Mouse (Mus musculus) layer of hippocampus, postnatal 25 days (tissue): ENCODE measurements around the gene Rtn4rl1. TPM values are rescaled to one million over a fixed set of nuclear protein-coding genes. Genes with fewer than 3 reads are reported as not detected.

Experiments
- DNase-seq, 2 experiments: peaks; one replicate each; pipeline ENCODE4 v3.0.0; 2022; ENCODE audit warnings: mixed read lengths in 2 of 2, low spot score in 1 of 2; ENCODE audit errors: extremely low spot score in 1 of 2
- total RNA-seq, 2 experiments: library from RNA; stranded (reverse); gene quantifications; 2 replicates each; pipeline ENCODE4 v1.2.3; 2021

Gene Rtn4rl1
- total RNA-seq, 2 experiments from 2014 or later, result 94.7 to 106 TPM

DNA sequence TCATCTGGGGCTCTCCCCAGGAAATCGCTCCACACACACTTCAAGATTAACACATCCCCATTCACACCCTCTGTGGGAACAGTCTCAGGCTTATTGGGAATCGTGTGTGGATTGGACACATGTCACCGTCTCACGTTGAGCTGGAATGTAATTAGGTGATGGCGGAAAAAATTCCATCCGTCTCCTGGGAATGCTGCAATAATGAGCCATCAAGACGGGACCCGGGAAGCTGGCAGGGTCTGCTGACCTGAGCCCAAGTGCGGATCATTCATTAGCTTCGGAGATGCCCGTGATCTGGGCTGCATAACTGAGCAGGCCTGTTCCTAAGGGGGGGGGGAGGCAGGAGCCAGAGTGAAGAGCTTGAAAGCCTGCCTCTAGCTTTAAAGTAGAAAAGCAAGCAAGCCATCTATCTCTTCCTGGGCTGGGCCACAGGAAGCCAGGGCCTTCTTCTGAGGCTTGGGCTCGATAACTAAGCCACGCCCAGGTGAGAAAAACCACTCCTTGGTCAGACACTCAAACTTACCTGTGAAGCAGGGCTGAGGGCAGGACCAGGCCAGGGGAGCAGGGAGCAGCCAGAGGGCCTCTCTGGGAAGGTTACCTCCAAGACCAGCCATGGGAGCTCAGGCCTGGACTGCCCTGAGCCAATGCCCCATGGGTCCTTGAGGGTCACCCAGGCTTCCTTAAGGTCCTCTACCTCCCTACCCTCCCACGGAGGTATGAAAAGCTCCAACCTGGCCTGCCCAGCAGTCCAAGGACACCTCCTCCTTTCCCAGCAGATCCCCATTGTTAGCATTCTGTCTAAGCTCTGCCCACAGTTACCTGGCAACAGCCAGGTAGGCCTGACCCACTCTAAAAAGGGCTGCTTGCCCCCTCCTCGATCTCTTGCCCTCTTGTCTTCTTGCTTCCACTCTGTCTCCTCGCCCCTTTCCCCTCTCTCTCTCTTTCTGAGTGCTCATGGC, 52.1 kb downstream of the Rtn4rl1 start:
- DNase-seq, result no peak

DNA sequence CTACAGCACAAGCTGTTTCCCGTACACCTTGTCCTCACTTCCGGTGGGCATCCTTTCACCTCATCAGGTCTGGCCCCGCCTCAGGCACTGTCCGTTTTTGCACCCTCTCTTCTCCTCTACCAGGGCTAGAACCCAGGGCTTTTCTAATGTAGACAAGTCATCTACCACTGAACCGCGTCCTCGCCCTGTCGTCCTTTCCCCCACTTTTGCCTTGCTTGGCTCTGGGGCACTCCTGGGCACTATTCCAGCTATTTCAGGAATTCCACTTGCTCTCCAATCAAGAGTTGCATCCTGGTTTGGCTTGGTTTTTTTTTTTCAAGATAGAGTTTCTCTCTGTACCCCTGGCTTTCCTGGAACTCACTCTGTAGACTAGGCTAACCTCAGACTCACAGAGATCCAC, 53.0 kb downstream of the Rtn4rl1 start:
- DNase-seq, result no peak

DNA sequence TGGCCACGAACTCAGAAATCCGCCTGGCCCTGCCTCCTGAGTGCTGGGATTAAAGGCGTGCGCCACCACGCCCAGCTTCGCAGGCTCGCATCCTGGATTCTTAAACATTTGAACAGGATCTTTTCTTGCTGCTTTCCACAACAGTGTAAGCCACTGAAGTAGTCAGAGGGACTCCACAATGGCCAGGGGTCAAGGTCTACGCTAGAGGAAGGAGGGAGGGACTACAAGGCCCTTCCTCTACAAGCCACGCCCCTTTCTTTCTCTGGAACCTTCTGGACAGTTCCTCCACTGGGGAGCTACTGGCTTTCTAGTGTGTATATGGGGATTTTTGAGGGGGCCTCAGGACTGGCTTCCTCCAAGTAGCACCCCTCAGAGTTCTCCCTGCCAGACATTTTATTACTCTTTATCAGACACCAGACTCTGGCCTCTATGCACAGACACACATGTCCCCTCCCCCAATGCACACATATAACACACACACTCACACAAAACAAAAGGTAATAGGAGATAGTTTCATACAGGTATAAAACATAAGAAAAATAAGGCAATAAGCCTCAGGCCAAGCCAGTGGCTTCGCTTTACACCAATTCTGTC, 53.7 kb downstream of the Rtn4rl1 start:
- no peak for DNase-seq

DNA sequence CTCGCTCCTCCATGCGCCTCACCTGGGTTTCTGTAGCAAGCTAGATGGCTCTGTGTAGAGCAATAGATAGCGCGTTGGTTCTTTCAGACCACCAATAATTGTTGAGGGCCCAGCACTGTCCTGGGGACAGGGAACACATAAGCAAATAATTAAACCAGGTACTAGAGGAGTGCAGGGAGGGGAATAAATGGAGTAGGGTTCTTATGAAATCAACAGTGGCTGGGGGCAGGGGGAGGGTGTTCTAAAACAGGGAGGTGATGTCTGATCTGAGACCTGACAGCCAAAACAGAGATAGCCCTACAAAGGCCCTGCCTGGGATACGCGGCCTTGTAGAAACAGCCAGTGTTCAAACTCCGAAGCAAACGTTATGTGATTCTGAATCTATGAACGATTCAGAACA, 56.0 kb downstream of the Rtn4rl1 start:
- DNase-seq, result no peak

DNA sequence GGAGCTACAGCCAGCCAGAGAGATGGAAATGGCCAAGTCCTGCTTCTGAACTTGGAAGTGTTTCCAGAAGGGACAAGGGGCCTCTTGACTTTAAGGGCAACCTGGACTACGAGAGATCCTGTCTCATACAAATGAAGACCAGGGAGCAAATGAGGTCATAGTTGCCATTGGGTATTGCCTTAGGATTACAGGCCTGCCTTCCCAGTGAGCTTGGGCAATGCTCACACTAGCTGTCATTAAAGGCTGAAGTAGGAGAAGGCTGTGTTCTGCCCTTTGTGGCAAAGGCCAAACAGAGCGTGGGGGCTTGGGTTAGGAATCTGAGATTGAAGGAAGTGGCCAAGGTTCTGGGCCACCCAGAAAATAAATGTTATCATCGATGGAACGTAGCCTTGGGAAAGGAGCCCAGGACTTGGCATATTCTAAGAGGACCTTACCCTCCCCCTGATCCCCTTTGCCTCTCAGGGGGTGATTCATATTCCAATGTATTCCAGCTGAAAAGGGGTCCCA, 57.5 kb downstream of the Rtn4rl1 start:
- DNase-seq, result no peak

DNA sequence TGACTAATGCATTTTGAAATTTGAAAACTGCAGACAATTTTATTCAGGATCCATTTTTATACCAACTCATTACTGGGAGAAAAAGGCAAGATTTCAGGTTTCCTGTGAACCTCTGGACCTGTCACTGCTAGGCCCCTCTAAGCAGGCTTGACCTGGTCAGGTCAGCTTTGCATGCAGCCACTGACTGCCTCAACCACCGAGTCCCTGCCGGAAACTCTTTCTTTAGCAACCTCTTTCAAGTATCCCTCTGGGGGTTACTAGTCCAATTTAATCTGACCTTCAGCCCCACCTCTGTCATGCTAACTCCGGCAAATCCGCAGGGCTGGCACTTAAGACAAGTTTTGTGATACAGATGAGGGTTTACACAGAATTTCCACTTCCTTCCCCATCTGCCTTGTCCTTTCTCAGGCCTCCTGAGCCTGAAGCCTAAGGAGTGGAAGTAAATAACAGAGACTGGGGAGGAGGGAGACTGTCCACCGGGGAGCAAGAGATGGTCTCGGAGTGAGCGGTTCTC, 58.0 kb downstream of the Rtn4rl1 start:
- DNase-seq, result no peak

DNA sequence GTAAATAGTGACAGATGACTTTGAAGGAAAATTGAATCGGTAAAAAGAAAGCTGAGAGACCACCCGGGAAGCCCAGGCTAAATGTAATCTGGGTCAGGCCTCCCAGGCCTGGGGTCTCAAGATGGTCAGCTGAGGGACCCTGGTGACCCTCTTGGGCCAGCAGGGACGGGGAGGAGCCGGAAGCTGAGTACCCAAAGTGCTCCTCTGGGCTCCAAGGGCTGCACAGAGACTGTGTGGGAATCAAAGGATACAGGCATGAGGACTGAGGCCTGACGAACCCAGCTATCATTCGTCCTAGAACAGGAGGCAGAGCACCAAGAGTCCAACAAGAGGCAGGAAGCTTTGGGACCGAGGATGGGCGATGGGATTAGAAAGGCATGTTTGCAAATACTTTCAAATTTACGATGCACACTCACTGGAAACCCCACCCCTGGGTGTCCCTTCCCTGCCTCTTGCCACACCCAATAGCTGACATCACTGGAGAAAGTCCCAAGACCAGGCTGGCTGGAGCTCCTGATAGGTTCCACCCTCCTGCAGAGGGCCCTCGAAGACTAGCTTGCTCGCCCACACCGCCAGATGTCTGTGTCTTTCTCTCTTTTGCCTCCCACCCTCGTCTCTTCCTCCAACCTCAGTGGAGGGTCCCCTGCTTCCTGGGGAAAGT, 60.8 kb downstream of the Rtn4rl1 start:
- no peak for DNase-seq

DNA sequence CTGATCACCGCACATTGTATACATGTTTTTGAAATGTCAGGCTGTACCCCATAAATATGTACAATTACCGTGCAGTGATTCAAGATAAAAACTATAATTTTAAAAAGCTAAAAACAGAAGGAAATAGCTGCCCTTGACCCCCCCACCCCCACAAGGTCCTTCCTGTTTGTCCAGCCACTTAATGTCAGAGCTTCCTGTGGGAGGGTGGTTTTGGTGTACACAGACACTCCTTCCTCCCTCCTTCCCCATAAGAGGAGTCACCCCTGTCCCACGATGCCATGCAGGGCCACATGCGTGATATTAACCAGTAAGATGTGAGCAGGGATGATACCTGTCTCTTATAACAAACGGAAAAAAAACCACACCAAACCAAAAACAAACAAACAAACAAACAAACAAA, 61.7 kb downstream of the Rtn4rl1 start:
- no peak for DNase-seq

DNA sequence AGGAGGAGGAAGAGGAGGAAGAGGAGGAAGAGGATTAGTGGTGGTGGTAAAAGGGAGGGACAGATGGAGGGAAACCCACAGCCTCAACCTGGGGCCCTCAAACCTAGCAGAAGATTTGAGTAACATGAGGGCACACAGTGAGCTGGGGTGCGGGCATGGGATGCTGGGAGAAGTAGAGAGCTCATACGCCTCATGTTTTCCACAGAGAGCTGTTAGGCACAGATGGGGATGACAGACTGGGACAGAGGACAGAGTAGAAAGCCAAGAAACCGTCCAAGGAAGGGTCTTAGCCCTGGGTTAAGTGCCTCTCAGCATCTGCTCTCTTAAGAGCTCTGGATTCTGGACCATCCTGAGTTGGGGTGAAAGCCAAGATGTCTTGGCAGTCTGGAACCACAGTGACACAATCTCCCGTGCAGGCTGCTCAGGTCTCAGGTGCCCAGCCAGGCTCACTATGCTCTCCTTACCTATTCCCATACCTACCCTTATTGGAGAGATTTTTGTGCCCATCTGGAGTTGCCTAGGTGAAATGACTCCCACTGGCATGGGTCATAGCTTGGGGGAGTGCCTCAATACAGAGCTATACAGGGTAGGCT, 63.6 kb downstream of the Rtn4rl1 start:
- no peak for DNase-seq

DNA sequence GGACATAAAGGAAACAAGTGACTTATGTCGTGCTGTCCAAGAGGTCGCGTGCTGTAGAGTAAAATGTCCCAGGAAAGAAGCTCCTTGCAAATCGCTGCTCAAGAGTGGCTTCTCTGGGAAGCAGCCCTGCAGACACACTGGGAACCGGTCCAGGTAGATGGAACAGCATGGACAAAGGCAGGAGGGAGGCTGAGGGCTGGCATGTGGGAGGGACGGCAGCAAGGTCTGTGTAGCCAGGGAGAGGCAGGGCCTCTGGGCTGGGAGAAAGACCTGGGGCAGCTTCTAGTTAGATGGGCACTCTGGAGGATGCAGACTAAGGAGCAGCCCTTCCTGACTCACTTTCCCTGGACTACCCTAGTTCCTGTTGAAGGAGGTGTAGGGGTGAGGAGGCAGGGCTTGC, 65.8 kb downstream of the Rtn4rl1 start:
- no peak for DNase-seq

DNA sequence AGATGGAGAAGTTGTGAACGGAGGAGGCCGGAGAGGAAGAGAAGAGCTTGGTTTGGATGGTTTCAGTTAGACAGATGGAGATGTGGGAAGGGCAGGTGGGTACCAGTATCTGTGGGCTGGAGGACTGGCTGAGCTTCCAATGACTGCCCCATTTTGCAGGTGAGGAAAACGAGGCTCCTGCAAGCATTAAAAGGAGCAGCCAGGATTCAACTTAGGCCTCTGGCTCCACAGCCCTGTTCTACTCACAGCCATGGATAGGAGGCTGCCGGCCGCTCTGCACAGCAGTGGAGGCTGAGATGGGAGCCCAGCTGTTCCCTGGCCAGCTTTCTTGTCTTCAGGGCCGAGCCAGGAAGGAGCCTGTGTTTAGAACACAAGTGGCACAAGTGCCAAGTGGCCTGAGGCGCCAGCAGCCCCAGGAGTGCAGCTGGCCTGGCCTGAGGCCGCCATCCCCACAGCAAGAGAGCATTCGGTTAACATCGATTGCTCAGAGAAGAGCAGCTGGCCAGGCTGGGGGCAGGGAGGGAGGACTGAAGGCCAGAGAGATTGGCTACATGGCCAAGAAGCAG, 66.5 kb downstream of the Rtn4rl1 start:
- no peak for DNase-seq

DNA sequence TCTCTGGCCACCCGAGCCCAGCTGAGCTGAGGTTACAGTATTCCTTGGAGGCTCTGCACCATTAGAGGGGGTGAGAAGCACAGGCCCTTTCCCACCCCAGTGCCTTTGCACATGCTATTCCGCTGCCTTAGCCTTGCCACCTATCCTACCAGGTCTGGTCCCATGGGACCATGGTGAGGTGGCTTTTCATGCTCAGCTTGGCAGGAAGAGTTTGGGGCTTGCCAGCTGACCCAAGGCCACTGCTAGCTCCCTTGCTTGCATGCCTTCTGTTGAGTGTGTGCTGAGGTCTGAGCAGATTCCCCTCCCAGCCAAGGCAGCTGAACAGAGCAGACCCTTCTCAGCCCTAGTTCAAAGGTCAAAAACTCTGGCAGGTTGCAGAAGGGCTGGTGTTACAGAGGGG, 67.4 kb downstream of the Rtn4rl1 start:
- no peak for DNase-seq

DNA sequence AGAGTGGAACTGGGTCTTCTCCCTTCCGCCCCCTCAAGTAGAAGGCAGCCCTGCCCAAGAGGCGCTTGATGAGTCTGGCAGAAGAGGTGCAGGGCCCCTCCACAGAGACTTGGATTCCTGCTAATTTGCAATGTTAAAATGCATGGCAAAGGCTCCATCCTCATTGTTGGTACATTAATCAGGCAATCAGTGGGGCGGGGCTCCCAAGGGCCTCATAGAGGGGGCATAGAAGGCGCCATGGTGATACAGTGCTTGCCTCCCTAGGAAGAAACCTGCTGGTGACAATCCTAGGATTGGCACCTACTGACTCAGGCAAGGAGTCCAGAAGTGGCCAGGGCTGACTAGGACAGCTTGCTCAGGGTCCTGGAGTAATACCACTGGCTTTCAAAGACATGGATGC, 68.1 kb downstream of the Rtn4rl1 start:
- no peak for DNase-seq

DNA sequence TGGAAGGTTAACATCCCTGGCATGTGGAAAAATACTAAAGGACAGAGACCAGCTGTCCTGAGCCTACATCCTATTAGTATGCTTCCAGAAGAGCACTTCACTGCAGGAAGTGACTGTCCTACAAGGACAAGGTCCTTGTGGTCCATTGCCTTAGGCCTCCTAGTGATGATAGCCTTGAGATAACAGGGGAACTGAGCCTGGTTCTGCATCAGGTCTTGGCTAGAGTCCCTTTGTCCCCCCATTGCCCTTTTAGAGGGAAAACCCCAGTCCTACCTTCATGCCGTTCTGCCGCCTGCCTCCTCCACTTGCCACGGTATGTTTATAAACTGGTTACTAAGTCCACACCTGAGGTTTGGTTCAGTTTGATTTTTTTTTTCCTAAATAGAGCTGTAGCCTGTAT, 68.6 kb downstream of the Rtn4rl1 start:
- no peak for DNase-seq

DNA sequence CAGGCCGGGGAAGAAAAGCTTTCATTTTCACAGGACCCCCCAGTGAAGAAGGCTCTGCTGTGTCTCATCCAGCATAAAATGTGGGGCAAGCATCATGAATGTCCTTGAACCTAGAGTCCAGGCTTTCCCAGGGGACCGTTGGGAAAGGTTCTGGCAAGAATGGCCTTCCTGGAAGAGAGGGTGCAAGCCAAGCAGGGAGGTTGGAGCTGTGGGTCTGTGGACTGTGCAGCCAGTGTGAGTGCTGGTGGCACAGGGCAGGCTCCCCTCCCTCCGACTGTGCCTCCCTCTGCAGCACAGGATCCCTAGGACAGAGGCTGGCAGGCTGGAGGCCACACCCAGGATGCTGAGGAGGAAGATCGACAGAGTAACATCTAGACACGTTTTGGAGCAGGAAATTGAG, 69.2 kb downstream of the Rtn4rl1 start:
- DNase-seq, result no peak

DNA sequence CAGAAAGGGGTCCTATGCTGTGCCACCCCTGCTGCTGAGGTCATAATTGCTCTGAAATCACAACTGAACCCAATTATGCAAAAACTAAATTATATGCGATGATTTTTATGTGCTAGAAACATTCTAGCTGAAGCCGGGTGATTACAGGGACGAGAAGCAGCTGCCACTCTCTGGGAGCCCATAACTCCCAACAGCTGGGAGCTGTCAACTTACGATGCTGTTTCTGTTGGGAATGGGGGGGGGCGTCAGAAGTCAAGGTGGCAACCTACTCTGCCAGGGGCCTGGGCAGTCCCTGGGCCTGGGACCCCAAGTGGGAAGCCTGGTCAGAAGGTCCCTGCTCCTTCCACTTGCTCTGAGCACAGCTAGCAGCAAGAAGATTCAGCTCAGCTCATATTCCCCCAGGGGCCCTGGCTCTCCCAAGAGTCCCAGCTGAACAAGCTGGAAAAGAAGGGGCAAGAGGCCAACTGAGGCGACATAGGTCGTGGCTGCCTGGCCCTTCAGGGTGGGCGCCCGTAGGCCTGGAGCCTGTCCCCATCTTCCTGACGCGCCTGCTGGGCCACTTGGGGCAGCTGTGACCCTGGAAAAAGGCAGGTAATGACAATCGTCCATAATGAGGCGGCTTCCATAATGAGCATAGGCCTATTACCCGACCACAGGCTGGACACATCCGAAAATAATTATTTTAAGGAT, 69.8 kb downstream of the Rtn4rl1 start:
- no peak for DNase-seq

DNA sequence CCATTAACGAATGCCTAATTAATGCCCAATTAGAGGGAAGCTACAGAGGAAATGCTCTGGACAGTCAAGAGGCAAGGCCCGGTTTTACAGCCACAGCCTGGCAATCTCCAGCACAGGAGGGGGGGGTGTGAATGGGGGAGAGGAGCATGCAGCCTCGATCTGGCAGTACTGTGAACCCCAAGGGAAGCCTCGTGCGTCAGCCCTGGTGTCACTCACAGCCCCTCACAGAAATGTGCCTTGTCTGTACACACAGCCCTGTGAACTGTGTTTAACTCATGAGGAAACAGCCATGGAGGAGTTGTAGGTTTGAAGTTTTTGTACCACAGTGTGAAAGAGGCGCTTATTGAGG, 70.4 kb downstream of the Rtn4rl1 start:
- no peak for DNase-seq

DNA sequence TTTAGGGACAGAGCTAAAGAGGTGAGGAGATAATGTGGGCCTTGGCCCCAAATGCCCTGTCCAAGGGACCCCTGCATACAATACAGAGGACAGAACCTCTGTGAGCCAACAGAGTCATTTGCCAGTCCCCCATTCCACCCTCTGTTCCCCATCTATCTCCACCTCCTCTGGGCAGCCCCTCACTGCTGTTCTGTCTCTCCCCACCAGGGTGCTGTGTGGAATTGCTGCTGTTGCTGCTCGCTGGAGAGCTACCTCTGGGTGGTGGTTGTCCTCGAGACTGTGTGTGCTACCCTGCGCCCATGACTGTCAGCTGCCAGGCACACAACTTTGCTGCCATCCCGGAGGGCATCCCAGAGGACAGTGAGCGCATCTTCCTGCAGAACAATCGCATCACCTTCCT, 71.0 kb downstream of the Rtn4rl1 start:
- no peak for DNase-seq

DNA sequence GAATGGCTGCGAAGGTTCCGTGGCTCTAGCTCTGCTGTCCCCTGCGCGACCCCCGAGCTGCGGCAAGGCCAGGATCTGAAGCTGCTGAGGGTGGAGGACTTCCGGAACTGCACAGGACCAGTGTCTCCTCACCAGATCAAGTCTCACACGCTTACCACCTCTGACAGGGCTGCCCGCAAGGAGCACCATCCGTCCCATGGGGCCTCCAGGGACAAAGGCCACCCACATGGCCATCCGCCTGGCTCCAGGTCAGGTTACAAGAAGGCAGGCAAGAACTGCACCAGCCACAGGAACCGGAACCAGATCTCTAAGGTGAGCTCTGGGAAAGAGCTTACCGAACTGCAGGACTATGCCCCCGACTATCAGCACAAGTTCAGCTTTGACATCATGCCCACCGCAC, 72.0 kb downstream of the Rtn4rl1 start:
- no peak for DNase-seq

DNA sequence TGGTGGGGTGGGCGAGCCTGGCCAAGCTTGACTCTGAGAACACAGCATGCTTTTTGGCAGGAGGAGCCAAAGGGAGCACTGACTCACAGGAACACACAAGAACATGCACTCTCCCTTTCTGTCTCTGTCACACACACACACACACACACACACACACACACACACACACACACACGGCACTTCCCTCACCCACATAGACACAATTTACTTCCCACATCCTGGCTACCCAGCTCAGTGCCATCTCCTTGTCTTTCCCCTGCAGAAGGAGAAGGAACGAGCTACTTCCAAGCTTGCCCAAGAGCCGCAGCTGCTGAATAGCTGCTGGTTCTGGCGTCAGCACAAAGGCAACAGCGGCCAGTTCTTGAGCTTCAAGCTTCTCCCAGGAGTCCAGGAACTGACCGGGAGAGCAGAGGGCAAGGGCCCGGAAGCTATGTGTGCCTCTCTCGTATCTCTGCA, 74.3 kb downstream of the Rtn4rl1 start:
- DNase-seq, result peak in 1 of 2 experiments; percentile 44
